Comparison of ENCODE assay signal across 15 mouse cellular contexts in genomic region chr7:138139766-138140165, GRCm38 (mm10).
DNase-seq lines count a peak whose midpoint lies in the region; ATAC-seq and TF ChIP-seq lines count a peak whose summit lies in the region.
"Had no signal": no experiment of that assay in that cellular context is flagged by ENCODE, and none has a peak within 500 bp of the region (broad histone marks: within the 10 kb centered on the region; RNA-seq: fewer than 3 reads in every experiment).

No protein-coding gene starts in this region.

- H3K9me3 ChIP-seq in hindbrain, postnatal 0 days (ENCODE audit: low read length): no peaks in the 10 kb centered on the region
- no peaks in the 10 kb centered on the region for H3K9me3 ChIP-seq in hindbrain, embryonic 12.5 days (replicated peaks)
- H3K9me3 ChIP-seq in midbrain, postnatal 0 days (ENCODE audit: low read length): no peaks in the 10 kb centered on the region
- H3K9me3 ChIP-seq in midbrain, embryonic 10.5 days (replicated peaks): no peaks in the 10 kb centered on the region
- H3K9me3 ChIP-seq: embryonic facial prominence, embryonic 10.5 days; forebrain, embryonic 15.5 days; heart, embryonic 13.5 days had no signal

- DNase-seq in cerebellum, postnatal 14 days: peak; percentile 26 to 49
- no peak for DNase-seq in cerebellum, adult 11 months
- peak; percentile 35 for DNase-seq in hindbrain, postnatal 0 days (ENCODE audit: low spot score)
- DNase-seq in midbrain, postnatal 0 days (ENCODE audit: low spot score): peak; percentile 41
- no peak for DNase-seq in midbrain, embryonic 10.5 days (ENCODE audit: low spot score)
- DNase-seq: adrenal gland, postnatal 14 days; cerebellum, adult 8-10 months; gastrocnemius, postnatal 14 days; heart, postnatal 36 days had no signal

- no peak for ATAC-seq in hindbrain, postnatal 0 days
- ATAC-seq in hindbrain, embryonic 12.5 days (ENCODE audit: low FRiP score): no peak
- no peak for ATAC-seq in midbrain, postnatal 0 days (ENCODE audit: low FRiP score)
- ATAC-seq in megakaryocyte-erythroid progenitor cell, adult 5-6 weeks (replicated peaks; ENCODE audit: low FRiP score, low TSS enrichment, poor library complexity, severe bottlenecking): no peak
- ATAC-seq: forebrain, embryonic 15.5 days; hindbrain, embryonic 16.5 days had no signal

- no peak for TF ChIP-seq CTCF in hindbrain, postnatal 0 days (IDR thresholded peaks at IDR 0.05; ENCODE audit: low read depth)
- TF ChIP-seq CTCF in midbrain, postnatal 0 days (IDR thresholded peaks at IDR 0.05): no peak

- H3K4me1 ChIP-seq in hindbrain, postnatal 0 days (ENCODE audit: insufficient read depth, low read length): no peaks in the 10 kb centered on the region; the same call in 1 of the 2 replicates
- H3K4me1 ChIP-seq in hindbrain, embryonic 12.5 days: no peaks in the 10 kb centered on the region
- H3K4me1 ChIP-seq in midbrain, postnatal 0 days (ENCODE audit: insufficient read depth, low read length): peaks cover 4% of the 10 kb centered on the region; the same call in 1 of the 2 replicates
- peaks cover 4% of the 10 kb centered on the region for H3K4me1 ChIP-seq in midbrain, embryonic 10.5 days
- H3K4me1 ChIP-seq: embryonic facial prominence, embryonic 10.5 days; forebrain, embryonic 15.5 days; heart, embryonic 13.5 days had no signal

- H3K4me3 ChIP-seq in hindbrain, postnatal 0 days (ENCODE audit: low read length): no peak overlapping the region
- H3K4me3 ChIP-seq in hindbrain, embryonic 12.5 days: no peak overlapping the region
- no peak overlapping the region for H3K4me3 ChIP-seq in midbrain, postnatal 0 days (ENCODE audit: low read depth, low read length)
- no peak overlapping the region for H3K4me3 ChIP-seq in midbrain, embryonic 10.5 days
- H3K4me3 ChIP-seq: embryonic facial prominence, embryonic 10.5 days; forebrain, embryonic 15.5 days; heart, embryonic 13.5 days had no signal

- no peaks in the 10 kb centered on the region for H3K36me3 ChIP-seq in hindbrain, postnatal 0 days (ENCODE audit: insufficient read depth, low read length)
- H3K36me3 ChIP-seq in hindbrain, embryonic 12.5 days: no peaks in the 10 kb centered on the region
- H3K36me3 ChIP-seq in midbrain, postnatal 0 days (ENCODE audit: insufficient read depth, low read length): no peaks in the 10 kb centered on the region
- no peaks in the 10 kb centered on the region for H3K36me3 ChIP-seq in midbrain, embryonic 10.5 days
- H3K36me3 ChIP-seq: embryonic facial prominence, embryonic 10.5 days; forebrain, embryonic 15.5 days; heart, embryonic 13.5 days had no signal

- no peak overlapping the region for H3K27ac ChIP-seq in hindbrain, postnatal 0 days
- no peak overlapping the region for H3K27ac ChIP-seq in hindbrain, embryonic 12.5 days
- no peak overlapping the region for H3K27ac ChIP-seq in midbrain, postnatal 0 days (ENCODE audit: low read depth, low read length)
- H3K27ac ChIP-seq in midbrain, embryonic 10.5 days (replicated peaks): no peak overlapping the region
- H3K27ac ChIP-seq: embryonic facial prominence, embryonic 10.5 days; forebrain, embryonic 15.5 days; heart, embryonic 13.5 days had no signal

- no peak overlapping the region for H3K9ac ChIP-seq in hindbrain, postnatal 0 days (replicated peaks; ENCODE audit: low read length)
- no peak overlapping the region for H3K9ac ChIP-seq in hindbrain, embryonic 12.5 days
- H3K9ac ChIP-seq in midbrain, postnatal 0 days (replicated peaks; ENCODE audit: low read length, poor library complexity, severe bottlenecking): no peak overlapping the region
- H3K9ac ChIP-seq: forebrain, embryonic 15.5 days; heart, embryonic 13.5 days had no signal

- 67% methylated on average over 5 of the region's 5 CpGs for WGBS in hindbrain, postnatal 0 days
- 80% methylated on average over 5 of the region's 5 CpGs for WGBS in hindbrain, embryonic 12.5 days
- WGBS in midbrain, postnatal 0 days: 88% methylated on average over 5 of the region's 5 CpGs
- 87% methylated on average over 5 of the region's 5 CpGs for WGBS in midbrain, embryonic 10.5 days

- no peaks in the 10 kb centered on the region for H3K27me3 ChIP-seq in hindbrain, postnatal 0 days (ENCODE audit: insufficient read depth, low read length)
- no peaks in the 10 kb centered on the region for H3K27me3 ChIP-seq in hindbrain, embryonic 12.5 days
- H3K27me3 ChIP-seq in midbrain, postnatal 0 days (ENCODE audit: insufficient read depth, low read length): no peaks in the 10 kb centered on the region
- H3K27me3 ChIP-seq in midbrain, embryonic 10.5 days (ENCODE audit: low read depth, poor library complexity, severe bottlenecking): no peaks in the 10 kb centered on the region
- H3K27me3 ChIP-seq: forebrain, embryonic 15.5 days; heart, embryonic 13.5 days had no signal

- H3K4me2 ChIP-seq in hindbrain, postnatal 0 days (ENCODE audit: low read depth, low read length): no peak overlapping the region
- no peak overlapping the region for H3K4me2 ChIP-seq in hindbrain, embryonic 12.5 days (replicated peaks)
- no peak overlapping the region for H3K4me2 ChIP-seq in midbrain, postnatal 0 days (ENCODE audit: low read depth, low read length, poor library complexity, severe bottlenecking)
- H3K4me2 ChIP-seq: forebrain, embryonic 15.5 days; heart, embryonic 13.5 days had no signal

Comparison
In these comparisons a context has a peak if more than half of its experiments do, and no peak if none do; other contexts are left out.
1. DNase-seq: peak in cerebellum, postnatal 14 days (2 of 2), hindbrain, postnatal 0 days (single experiment) and midbrain, postnatal 0 days (single experiment); none in cerebellum, adult 11 months (single experiment) and midbrain, embryonic 10.5 days (single experiment).